Mouse (Mus musculus): ENCODE measurements around the gene Zeb2. TPM values are rescaled to one million over a fixed set of nuclear protein-coding genes. Genes with fewer than 3 reads are reported as not detected.
A peak's percentile ranks its signal among the peaks of the same experiment; 100 is the strongest.

The Zeb2 gene
- polyA plus RNA-seq, 2 experiments = 5.7 to 9.9 TPM

DNA sequence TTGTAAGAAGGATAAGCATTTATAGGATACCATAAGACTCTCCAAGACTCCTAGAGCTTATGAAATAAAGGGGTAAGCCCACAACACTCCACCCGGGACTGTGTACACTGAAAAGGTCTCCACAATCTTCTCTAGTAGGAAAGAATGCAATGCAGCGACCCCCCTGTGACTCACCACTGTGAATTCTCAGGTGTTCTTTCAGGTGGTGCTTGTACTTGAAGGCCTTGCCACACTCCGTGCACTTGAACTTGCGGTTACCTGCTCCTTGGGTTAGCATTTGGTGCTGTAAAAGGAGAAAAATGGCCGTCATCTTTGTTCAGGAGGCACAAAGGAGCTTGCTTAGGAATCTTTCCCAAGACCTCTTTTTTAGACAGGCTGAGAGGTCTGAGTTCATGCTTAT lies 118.5 kb downstream of the Zeb2 start:
- DNase-seq (ENCODE audit: low read depth in 3 of 3, low spot score in 3 of 3) (no peak), ATAC-seq (ENCODE audit: insufficient read depth) (no peak)
- Histone ChIP-seq H3K4me3 (ENCODE audit: insufficient read depth in 1 of 2, low read depth in 2 of 2, low read length in 2 of 2) (no peak overlapping the region), H3K4me2 (ENCODE audit: low read depth) (no peak overlapping the region), H3K36me3 (replicated peaks; ENCODE audit: control insufficient read depth, insufficient read depth, low read depth) (peaks cover 24% of the 10 kb centered on the region), H3K4me1 (replicated peaks; ENCODE audit: control insufficient read depth in 2 of 2, insufficient read depth in 2 of 2, low read length in 1 of 2) (no peaks in the 10 kb centered on the region), H3K27ac (no peak overlapping the region), H3K9ac (replicated peaks) (no peak overlapping the region), H3K9me3 (ENCODE audit: control insufficient read depth, low read length) (no peaks in the 10 kb centered on the region), H3K27me3 (ENCODE audit: control insufficient read depth, insufficient read depth, low read length) (no peaks in the 10 kb centered on the region)
- no peak for TF ChIP-seq EP300 (IDR thresholded peaks at IDR 0.05; ENCODE audit: low read depth)
- TF ChIP-seq CTCF (IDR thresholded peaks at IDR 0.05; ENCODE audit: low read depth) = no peak
- WGBS (ENCODE audit: insufficient replicate concordance) = 86% methylated on average over 5 of the region's 5 CpGs

DNA sequence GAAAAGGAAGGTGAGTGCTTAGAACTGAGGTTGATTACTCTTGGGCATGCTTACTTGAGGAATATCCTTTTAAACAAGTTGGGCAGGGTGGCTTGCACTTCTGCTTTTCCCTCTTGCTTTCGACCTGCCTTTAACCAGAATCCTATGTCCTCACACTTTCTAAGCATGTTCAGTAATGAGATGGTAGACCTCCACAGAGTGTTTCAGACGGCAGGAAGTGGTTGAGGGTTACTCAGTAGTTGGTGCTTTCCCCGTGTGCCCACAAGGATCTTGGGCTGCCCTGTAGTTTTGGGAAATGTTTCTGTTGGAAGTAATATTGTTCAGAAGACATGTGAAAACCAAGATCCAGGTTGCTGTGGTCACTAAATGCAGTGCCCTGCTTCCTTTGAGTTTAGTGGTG lies 135.5 kb downstream of the Zeb2 start:
- H3K27me3 ChIP-seq (ENCODE audit: control insufficient read depth, insufficient read depth, low read length) = no peaks in the 10 kb centered on the region
- no peak overlapping the region for H3K4me3 ChIP-seq (ENCODE audit: insufficient read depth in 1 of 2, low read depth in 2 of 2, low read length in 2 of 2)
- no peak for TF ChIP-seq CTCF (IDR thresholded peaks at IDR 0.05; ENCODE audit: low read depth)
- no peak for TF ChIP-seq EP300 (IDR thresholded peaks at IDR 0.05; ENCODE audit: low read depth)
- 13% methylated on average over 3 of the region's 3 CpGs for WGBS (ENCODE audit: insufficient replicate concordance)
- H3K4me1 ChIP-seq (replicated peaks; ENCODE audit: control insufficient read depth in 2 of 2, insufficient read depth in 2 of 2, low read length in 1 of 2) = peaks cover 0 to 12% of the 10 kb centered on the region in 2 experiments; a peak in 2 of 4 replicates
- no peak overlapping the region for H3K9ac ChIP-seq (replicated peaks)
- H3K36me3 ChIP-seq (replicated peaks; ENCODE audit: control insufficient read depth, insufficient read depth, low read depth) = no peaks in the 10 kb centered on the region
- no peak overlapping the region for H3K4me2 ChIP-seq (ENCODE audit: low read depth)
- no peak for ATAC-seq (ENCODE audit: insufficient read depth)
- no peak for DNase-seq (ENCODE audit: low read depth in 3 of 3, low spot score in 3 of 3)
- no peak overlapping the region for H3K27ac ChIP-seq
- H3K9me3 ChIP-seq (ENCODE audit: control insufficient read depth, low read length) = no peaks in the 10 kb centered on the region

DNA sequence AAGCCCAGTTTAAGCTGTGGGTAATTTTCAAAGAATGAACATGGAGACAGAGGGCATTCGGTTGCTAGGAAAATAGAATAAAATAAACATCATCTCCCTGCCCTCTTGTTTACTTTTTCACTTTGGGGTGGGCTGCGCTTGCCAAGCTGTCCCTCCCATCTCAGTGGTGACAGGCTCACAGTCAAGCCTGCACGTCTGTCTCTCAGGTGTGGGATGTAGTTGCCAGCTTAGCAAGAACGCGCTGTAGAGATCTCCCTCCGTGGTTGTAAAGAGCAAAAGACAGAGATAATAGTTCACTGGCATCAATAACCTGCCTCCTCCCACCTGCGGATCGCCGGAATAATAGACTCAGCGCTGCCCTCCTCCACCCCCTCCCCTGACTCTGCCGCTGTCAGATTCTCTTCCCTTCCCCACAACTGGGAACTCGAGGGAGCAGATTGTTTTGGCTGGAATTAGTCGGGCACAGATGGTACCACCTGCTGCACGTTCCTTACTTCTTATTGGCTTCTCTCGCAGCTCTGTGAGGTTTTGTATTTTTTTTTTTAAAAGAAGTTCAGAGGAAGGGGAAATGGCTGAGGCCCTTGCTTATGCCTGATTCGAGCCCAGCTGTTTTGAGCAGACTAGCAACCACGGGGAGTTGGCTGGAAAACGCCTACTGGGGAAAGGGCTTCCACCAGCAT lies 138.0 kb downstream of the Zeb2 start:
- ATAC-seq (ENCODE audit: insufficient read depth) (no peak), DNase-seq (ENCODE audit: low read depth in 3 of 3, low spot score in 3 of 3) (no peak)
- 12% methylated on average over 18 of the region's 18 CpGs for whole genome bisulfite sequencing (ENCODE audit: insufficient replicate concordance)
- Histone ChIP-seq H3K27me3 (ENCODE audit: control insufficient read depth, insufficient read depth, low read length) (no peaks in the 10 kb centered on the region), H3K4me1 (replicated peaks; ENCODE audit: control insufficient read depth in 2 of 2, insufficient read depth in 2 of 2, low read length in 1 of 2) (peaks cover 4 to 17% of the 10 kb centered on the region in 2 experiments; a peak in 3 of 4 replicates), H3K9ac (replicated peaks) (no peak overlapping the region), H3K27ac (no peak overlapping the region), H3K4me3 (ENCODE audit: insufficient read depth in 1 of 2, low read depth in 2 of 2, low read length in 2 of 2) (peak overlapping the region in 1 of 2 experiments; percentile 23; a peak in 1 of 4 replicates), H3K36me3 (replicated peaks; ENCODE audit: control insufficient read depth, insufficient read depth, low read depth) (no peaks in the 10 kb centered on the region), H3K9me3 (ENCODE audit: control insufficient read depth, low read length) (no peaks in the 10 kb centered on the region), H3K4me2 (ENCODE audit: low read depth) (peak overlapping the region; percentile 28)
- TF ChIP-seq EP300 (IDR thresholded peaks at IDR 0.05; ENCODE audit: low read depth) (no peak), CTCF (IDR thresholded peaks at IDR 0.05; ENCODE audit: low read depth) (no peak)

DNA sequence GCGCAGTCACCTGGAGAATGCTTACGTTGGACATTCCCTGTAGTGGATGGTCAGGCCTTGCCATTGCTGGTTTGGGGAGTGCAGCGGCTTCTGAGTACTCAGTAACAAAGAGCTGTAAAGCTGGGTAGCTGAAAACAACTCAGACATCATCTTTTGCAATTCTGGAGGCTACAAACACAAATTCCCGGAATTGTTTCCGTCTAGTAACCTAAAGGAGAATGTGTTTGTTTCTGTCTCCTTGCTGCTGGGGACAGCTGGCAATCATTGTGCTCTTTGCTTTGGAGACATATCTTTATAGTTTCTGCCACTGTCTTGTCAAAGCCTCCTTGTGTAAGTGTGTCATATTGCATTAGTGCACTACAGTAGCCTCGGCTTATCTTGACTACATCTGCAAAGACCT lies 139.2 kb downstream of the Zeb2 start:
- no peak for DNase-seq (ENCODE audit: low read depth in 3 of 3, low spot score in 3 of 3)
- WGBS (ENCODE audit: insufficient replicate concordance) = 75% methylated on average over 6 of the region's 6 CpGs
- no peak for TF ChIP-seq EP300 (IDR thresholded peaks at IDR 0.05; ENCODE audit: low read depth)
- no peak for TF ChIP-seq CTCF (IDR thresholded peaks at IDR 0.05; ENCODE audit: low read depth)

DNA sequence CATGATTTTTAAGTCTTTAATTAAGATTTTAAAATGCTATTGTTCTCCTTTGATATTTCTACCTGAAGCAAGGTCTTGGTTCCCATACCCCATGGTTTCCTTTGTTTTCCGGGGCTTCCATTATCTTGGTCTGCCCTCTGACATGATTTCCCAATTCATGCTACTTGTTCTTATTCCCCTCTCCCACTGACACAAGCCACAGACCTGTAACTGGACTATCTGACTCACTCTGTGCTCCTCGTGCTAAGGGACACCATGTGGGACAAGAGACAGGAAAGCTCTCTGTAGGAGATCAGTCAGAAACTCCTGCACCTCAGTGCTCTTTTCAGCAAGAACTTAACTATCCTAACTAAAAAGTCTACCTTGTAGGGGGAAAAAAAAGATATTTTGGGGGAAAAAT lies 139.6 kb downstream of the Zeb2 start:
- no peak overlapping the region for H3K4me2 ChIP-seq (ENCODE audit: low read depth)
- TF ChIP-seq EP300 (IDR thresholded peaks at IDR 0.05; ENCODE audit: low read depth) (no peak), CTCF (IDR thresholded peaks at IDR 0.05; ENCODE audit: low read depth) (no peak)
- H3K36me3 ChIP-seq (replicated peaks; ENCODE audit: control insufficient read depth, insufficient read depth, low read depth) = no peaks in the 10 kb centered on the region
- H3K4me3 ChIP-seq (ENCODE audit: insufficient read depth in 1 of 2, low read depth in 2 of 2, low read length in 2 of 2) = no peak overlapping the region
- ATAC-seq (ENCODE audit: insufficient read depth) = no peak
- no peak overlapping the region for H3K27ac ChIP-seq
- H3K9ac ChIP-seq (replicated peaks) = no peak overlapping the region
- H3K9me3 ChIP-seq (ENCODE audit: control insufficient read depth, low read length) = no peaks in the 10 kb centered on the region
- 27% methylated on average over 2 of the region's 2 CpGs for WGBS (ENCODE audit: insufficient replicate concordance)
- no peaks in the 10 kb centered on the region for H3K27me3 ChIP-seq (ENCODE audit: control insufficient read depth, insufficient read depth, low read length)
- DNase-seq (ENCODE audit: low read depth in 3 of 3, low spot score in 3 of 3) = no peak
- H3K4me1 ChIP-seq (replicated peaks; ENCODE audit: control insufficient read depth in 2 of 2, insufficient read depth in 2 of 2, low read length in 1 of 2) = peaks cover 4 to 21% of the 10 kb centered on the region in 2 experiments; a peak in 3 of 4 replicates

More for the DNA sequence above, 139.2 kb downstream of the Zeb2 start:
- Histone ChIP-seq H3K4me3 (ENCODE audit: insufficient read depth in 1 of 2, low read depth in 2 of 2, low read length in 2 of 2) (no peak overlapping the region), H3K4me1 (replicated peaks; ENCODE audit: control insufficient read depth in 2 of 2, insufficient read depth in 2 of 2, low read length in 1 of 2) (peaks cover 4 to 21% of the 10 kb centered on the region in 2 experiments; a peak in 3 of 4 replicates), H3K27ac (no peak overlapping the region), H3K27me3 (ENCODE audit: control insufficient read depth, insufficient read depth, low read length) (no peaks in the 10 kb centered on the region), H3K36me3 (replicated peaks; ENCODE audit: control insufficient read depth, insufficient read depth, low read depth) (no peaks in the 10 kb centered on the region), H3K9ac (replicated peaks) (no peak overlapping the region), H3K9me3 (ENCODE audit: control insufficient read depth, low read length) (no peaks in the 10 kb centered on the region), H3K4me2 (ENCODE audit: low read depth) (no peak overlapping the region)
- ATAC-seq (ENCODE audit: insufficient read depth) = no peak
